Mouse (Mus musculus) stomach, embryonic 14.5 days (tissue): ENCODE measurements around the gene Ero1l. TPM values are rescaled to one million over a fixed set of nuclear protein-coding genes. Genes with fewer than 3 reads are reported as not detected.

Experiments
- ATAC-seq: fragments of 200-750 bp; cut with Nextera tagmentation; 2 replicates; pipeline ENCODE4 v1.8.0; 2017; ENCODE audit warnings: low read depth, moderate TSS enrichment; ENCODE audit not compliant: insufficient number of reproducible peaks, insufficient read depth, low FRiP score
- H3K27ac ChIP-seq: fragments of 300-500 bp; sonication (generic); 2 replicates; pipeline ENCODE4 v1.5.1; 2014; ENCODE audit warnings: mild to moderate bottlenecking, low read length, moderate library complexity, mixed read lengths
- H3K27me3 ChIP-seq: fragments of 300-500 bp; sonication (generic); 2 replicates; pipeline ENCODE4 v1.6.1; 2014; ENCODE audit warnings: low read length, control low read depth, mixed read lengths; ENCODE audit not compliant: control insufficient read depth, insufficient read depth
- H3K36me3 ChIP-seq: fragments of 300-500 bp; sonication (generic); 2 replicates; pipeline ENCODE4 v1.6.1; 2014; ENCODE audit warnings: mild to moderate bottlenecking, control low read depth, low read length, moderate library complexity, mixed read lengths; ENCODE audit not compliant: control insufficient read depth, insufficient read depth
- H3K4me1 ChIP-seq: fragments of 300-500 bp; sonication (generic); 2 replicates; pipeline ENCODE4 v1.6.1; 2014; ENCODE audit warnings: low read length, control low read depth, mixed read lengths; ENCODE audit not compliant: control insufficient read depth, insufficient read depth
- H3K4me2 ChIP-seq: fragments of 300-500 bp; sonication (generic); replicated peaks from 2 replicates; pipeline ENCODE4 v1.6.1; 2014; ENCODE audit warnings: low read depth, low read length, control low read depth
- H3K4me3 ChIP-seq: fragments of 300-500 bp; sonication (generic); 2 replicates; pipeline ENCODE4 v1.5.1; 2014; ENCODE audit warnings: low read depth, low read length, control low read depth
- H3K9ac ChIP-seq: fragments of 300-500 bp; sonication (generic); replicated peaks from 2 replicates; pipeline ENCODE4 v1.6.1; 2014; ENCODE audit warnings: low read depth, mild to moderate bottlenecking, control low read depth, low read length, moderate library complexity, mixed read lengths
- H3K9me3 ChIP-seq: fragments of 300-500 bp; sonication (generic); 2 replicates; pipeline ENCODE4 v1.6.1; 2016; ENCODE audit warnings: low read depth, low read length, control low read depth; ENCODE audit not compliant: control insufficient read depth
- whole genome bisulfite sequencing: fragments of 180-500 bp; shearing (Covaris S2); extraction: QIAGEN DNeasy Blood & Tissue Kit; methylation state at CpG from one replicate; pipeline ENCODE4 v1.1.7; 2014; 5-methylcytosine and 5-hydroxymethylcytosine counted together
- polyA plus RNA-seq: library from polyadenylated mRNA; unstranded; fragments of >200 nt; fragmentation: Nextera tagmentation; extraction: Ambion mirVana; gene quantifications from 2 replicates; pipeline ENCODE4 v1.2.1, GENCODE M21; 2014

Ero1l gene
- polyA plus RNA-seq, 1 experiment from 2014 or later: 39.4 TPM

DNA sequence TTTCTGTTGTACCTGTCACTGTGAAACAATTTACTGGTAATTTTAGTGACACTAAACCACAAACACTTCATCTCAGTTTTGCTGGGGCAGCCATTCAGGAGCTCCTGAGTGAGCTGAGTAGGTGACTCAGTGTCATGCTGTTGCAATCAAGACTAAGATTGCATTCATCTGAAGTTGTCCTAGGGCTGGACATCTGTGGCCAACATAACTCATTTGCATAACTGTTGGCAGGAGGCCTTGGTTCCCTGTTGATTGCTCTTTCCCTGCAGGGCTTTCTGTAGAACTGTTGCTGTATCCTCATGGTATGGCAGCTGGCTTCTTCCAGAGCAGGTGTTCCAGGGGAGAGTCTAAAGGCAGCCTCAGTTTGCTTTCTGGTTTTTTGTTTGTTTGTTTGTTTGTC lies 6.9 kb upstream of the Ero1l start:
- no peak overlapping the region for H3K9ac ChIP-seq
- no peak for ATAC-seq

DNA sequence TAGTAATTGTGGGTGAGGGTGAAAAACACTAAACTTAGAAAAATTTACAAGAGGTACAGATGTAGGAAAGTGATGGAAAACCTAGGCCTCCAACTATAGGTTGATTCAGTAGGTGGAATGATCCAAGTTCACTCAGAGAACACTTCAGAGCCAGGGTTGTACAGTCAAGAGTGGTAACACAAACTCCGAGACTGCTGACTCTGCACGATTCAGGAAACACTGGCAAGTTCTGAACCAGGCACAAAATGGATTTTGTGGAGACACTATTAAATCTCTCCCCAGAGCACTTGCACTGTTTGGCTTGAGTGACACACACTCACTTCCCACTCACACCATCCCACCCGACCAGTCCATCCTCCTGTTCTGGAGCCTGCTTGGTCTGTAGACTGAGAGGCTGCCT lies 4.7 kb upstream of the Ero1l start:
- 82% methylated on average over 3 of the region's 3 CpGs for WGBS
- no peak overlapping the region for H3K4me2 ChIP-seq
- no peak for ATAC-seq

More for the DNA sequence above, 6.9 kb upstream of the Ero1l start:
- Histone ChIP-seq H3K27ac (no peak overlapping the region), H3K4me2 (no peak overlapping the region), H3K4me1 (0 out of 2 replicates have a peak, but pooled peaks cover 3% of the 10 kb centered on the region), H3K4me3 (no peak overlapping the region), H3K27me3 (no peaks in the 10 kb centered on the region), H3K36me3 (no peaks in the 10 kb centered on the region), H3K9me3 (no peaks in the 10 kb centered on the region)

GRCm38 (mm10) chr14:45322450-45322849 lies 3.9 kb upstream of the Ero1l start:
- H3K27ac ChIP-seq: no peak overlapping the region

More for the DNA sequence above, 4.7 kb upstream of the Ero1l start:
- H3K9me3 ChIP-seq: no peaks in the 10 kb centered on the region
- H3K9ac ChIP-seq: no peak overlapping the region
- no peaks in the 10 kb centered on the region for H3K4me1 ChIP-seq
- H3K27ac ChIP-seq: no peak overlapping the region
- H3K27me3 ChIP-seq: no peaks in the 10 kb centered on the region
- H3K4me3 ChIP-seq: no peak overlapping the region
- H3K36me3 ChIP-seq: no peaks in the 10 kb centered on the region

GRCm38 (mm10) chr14:45321622-45322021 lies 3.1 kb upstream of the Ero1l start:
- H3K36me3 ChIP-seq: no peaks in the 10 kb centered on the region
- no peak overlapping the region for H3K4me2 ChIP-seq
- WGBS: 69% methylated on average over 5 of the region's 5 CpGs
- no peak overlapping the region for H3K27ac ChIP-seq
- no peak overlapping the region for H3K9ac ChIP-seq
- H3K9me3 ChIP-seq: no peaks in the 10 kb centered on the region
- H3K4me3 ChIP-seq: no peak overlapping the region
- no peaks in the 10 kb centered on the region for H3K27me3 ChIP-seq
- H3K4me1 ChIP-seq: peaks cover 3% of the 10 kb centered on the region; the same call in 1 of the 2 replicates
- ATAC-seq: no peak

More at GRCm38 (mm10) chr14:45322450-45322849, 3.9 kb upstream of the Ero1l start:
- no peak for ATAC-seq
- no peaks in the 10 kb centered on the region; the same call in 1 of the 2 replicates for H3K4me1 ChIP-seq
- no peaks in the 10 kb centered on the region for H3K36me3 ChIP-seq
- no peak overlapping the region for H3K4me2 ChIP-seq
- 77% methylated on average over 2 of the region's 2 CpGs for WGBS
- no peak overlapping the region for H3K4me3 ChIP-seq
- no peaks in the 10 kb centered on the region for H3K9me3 ChIP-seq
- no peaks in the 10 kb centered on the region for H3K27me3 ChIP-seq
- no peak overlapping the region for H3K9ac ChIP-seq

GRCm38 (mm10) chr14:45321067-45321466 lies 2.5 kb upstream of the Ero1l start:
- no peak overlapping the region for H3K27ac ChIP-seq
- no peak overlapping the region for H3K4me2 ChIP-seq
- H3K9me3 ChIP-seq: no peaks in the 10 kb centered on the region
- H3K9ac ChIP-seq: no peak overlapping the region
- H3K36me3 ChIP-seq: no peaks in the 10 kb centered on the region
- no peaks in the 10 kb centered on the region for H3K27me3 ChIP-seq
- no peak for ATAC-seq
- 80% methylated on average over 3 of the region's 3 CpGs for WGBS
- peaks cover 3% of the 10 kb centered on the region; the same call in 1 of the 2 replicates for H3K4me1 ChIP-seq
- H3K4me3 ChIP-seq: no peak overlapping the region

- H3K36me3 ChIP-seq: no peaks in the 10 kb centered on the region
- ATAC-seq: no peak
- no peaks in the 10 kb centered on the region for H3K9me3 ChIP-seq
- no peak overlapping the region for H3K9ac ChIP-seq
- peaks cover 3% of the 10 kb centered on the region; the same call in 1 of the 2 replicates for H3K4me1 ChIP-seq
- no peak overlapping the region for H3K27ac ChIP-seq
- no peak overlapping the region for H3K4me3 ChIP-seq
- 79% methylated on average over 4 of the region's 4 CpGs for WGBS
- no peaks in the 10 kb centered on the region for H3K27me3 ChIP-seq
- H3K4me2 ChIP-seq: no peak overlapping the region
These were observed 1.5 kb upstream of the Ero1l start for GRCm38 (mm10) chr14:45320111-45320510.

- Histone ChIP-seq H3K9ac (no peak overlapping the region), H3K4me1 (peaks cover 3% of the 10 kb centered on the region; the same call in 1 of the 2 replicates), H3K36me3 (no peaks in the 10 kb centered on the region), H3K4me3 (peak overlapping the region; percentile 84; the same call in 1 of the 2 replicates), H3K9me3 (no peaks in the 10 kb centered on the region), H3K27ac (no peak overlapping the region), H3K4me2 (peak overlapping the region; percentile 72), H3K27me3 (no peaks in the 10 kb centered on the region)
- 60% methylated on average over 3 of the region's 3 CpGs for WGBS
- ATAC-seq: no peak
These were observed 653 bp upstream of the Ero1l start for GRCm38 (mm10) chr14:45319237-45319610.

GRCm38 (mm10) chr14:45317921-45318411 lies 605 bp downstream of the Ero1l start:
- H3K4me1 ChIP-seq: peaks cover 3% of the 10 kb centered on the region; the same call in 1 of the 2 replicates
- H3K4me2 ChIP-seq: peak overlapping the region; percentile 72
- ATAC-seq: peak; percentile 66; the same call in 1 of the 2 replicates
- peak overlapping the region; percentile 84 for H3K4me3 ChIP-seq
- WGBS: under 1% methylated on average over 38 of the region's 38 CpGs
- no peaks in the 10 kb centered on the region for H3K36me3 ChIP-seq
- peak overlapping the region; percentile 84 for H3K9ac ChIP-seq
- H3K9me3 ChIP-seq: no peaks in the 10 kb centered on the region
- peak overlapping the region; percentile 90 for H3K27ac ChIP-seq
- H3K27me3 ChIP-seq: no peaks in the 10 kb centered on the region

- Histone ChIP-seq H3K4me1 (peaks cover 3% of the 10 kb centered on the region; the same call in 1 of the 2 replicates), H3K27ac (no peak overlapping the region), H3K4me3 (peak overlapping the region; percentile 84), H3K27me3 (no peaks in the 10 kb centered on the region), H3K9ac (no peak overlapping the region), H3K36me3 (no peaks in the 10 kb centered on the region), H3K4me2 (peak overlapping the region; percentile 72), H3K9me3 (no peaks in the 10 kb centered on the region)
- ATAC-seq: no peak
- 68% methylated on average over 5 of the region's 5 CpGs for WGBS
These were observed 1.6 kb downstream of the Ero1l start for GRCm38 (mm10) chr14:45316927-45317326.
